Mouse (Mus musculus): ENCODE measurements around the gene Lpp. TPM values are rescaled to one million over a fixed set of nuclear protein-coding genes. Genes with fewer than 3 reads are reported as not detected.

Lpp gene
- polyA plus RNA-seq, 1 experiment, result 18.7 TPM

- TF ChIP-seq POLR2A (IDR thresholded peaks at IDR 0.05; ENCODE audit: borderline replicate concordance, extremely low read depth, low read depth, low read length) (no peak), CTCF (IDR thresholded peaks at IDR 0.05; ENCODE audit: insufficient read depth, low read length) (no peak)
- H3K4me3 ChIP-seq (replicated peaks; ENCODE audit: extremely low read depth, low read depth, low read length), result no peak overlapping the region
- H3K4me1 ChIP-seq (ENCODE audit: control insufficient read depth, insufficient read depth, low read length), result peaks cover 3% of the 10 kb centered on the region
- DNase-seq, result no peak
- WGBS, result 68% methylated on average over 7 of the region's 7 CpGs
Observed at GRCm38 (mm10) chr16:24886943-24887342, 493.6 kb downstream of the Lpp start.

GRCm38 (mm10) chr16:24891453-24891852, 498.1 kb downstream of the Lpp start:
- no peak for TF ChIP-seq CTCF (IDR thresholded peaks at IDR 0.05; ENCODE audit: insufficient read depth, low read length)
- no peak for TF ChIP-seq POLR2A (IDR thresholded peaks at IDR 0.05; ENCODE audit: borderline replicate concordance, extremely low read depth, low read depth, low read length)
- WGBS, result 33% methylated on average over 6 of the region's 6 CpGs

GRCm38 (mm10) chr16:24895160-24895559, 501.9 kb downstream of the Lpp start:
- no peak for DNase-seq
- 76% methylated on average over 5 of the region's 5 CpGs for WGBS
- Histone ChIP-seq H3K4me1 (ENCODE audit: control insufficient read depth, insufficient read depth, low read length) (peaks cover 9% of the 10 kb centered on the region), H3K4me3 (replicated peaks; ENCODE audit: extremely low read depth, low read depth, low read length) (no peak overlapping the region)
- TF ChIP-seq CTCF (IDR thresholded peaks at IDR 0.05; ENCODE audit: insufficient read depth, low read length) (no peak), POLR2A (IDR thresholded peaks at IDR 0.05; ENCODE audit: borderline replicate concordance, extremely low read depth, low read depth, low read length) (no peak)

More at GRCm38 (mm10) chr16:24891453-24891852, 498.1 kb downstream of the Lpp start:
- H3K4me1 ChIP-seq (ENCODE audit: control insufficient read depth, insufficient read depth, low read length), result peaks cover 3% of the 10 kb centered on the region
- peak; percentile 45 for DNase-seq
- no peak overlapping the region for H3K4me3 ChIP-seq (replicated peaks; ENCODE audit: extremely low read depth, low read depth, low read length)

- H3K4me3 ChIP-seq (replicated peaks; ENCODE audit: extremely low read depth, low read depth, low read length), result no peak overlapping the region
- DNase-seq, result no peak
- TF ChIP-seq POLR2A (IDR thresholded peaks at IDR 0.05; ENCODE audit: borderline replicate concordance, extremely low read depth, low read depth, low read length) (no peak), CTCF (IDR thresholded peaks at IDR 0.05; ENCODE audit: insufficient read depth, low read length) (no peak)
- peaks cover 14% of the 10 kb centered on the region for H3K4me1 ChIP-seq (ENCODE audit: control insufficient read depth, insufficient read depth, low read length)
- WGBS, result 11% methylated on average over 3 of the region's 3 CpGs
Observed at GRCm38 (mm10) chr16:24897641-24898040, 504.3 kb downstream of the Lpp start.

- TF ChIP-seq CTCF (IDR thresholded peaks at IDR 0.05; ENCODE audit: insufficient read depth, low read length), result no peak
- no peak for TF ChIP-seq POLR2A (IDR thresholded peaks at IDR 0.05; ENCODE audit: borderline replicate concordance, extremely low read depth, low read depth, low read length)
- Histone ChIP-seq H3K4me1 (ENCODE audit: control insufficient read depth, insufficient read depth, low read length) (peaks cover 14% of the 10 kb centered on the region), H3K4me3 (replicated peaks; ENCODE audit: extremely low read depth, low read depth, low read length) (no peak overlapping the region)
- no peak for DNase-seq
- 38% methylated on average over 2 of the region's 2 CpGs for WGBS
Observed at GRCm38 (mm10) chr16:24900241-24900796, 507.0 kb downstream of the Lpp start.

- 72% methylated on average over 6 of the region's 6 CpGs for WGBS
- DNase-seq, result no peak
- Histone ChIP-seq H3K4me3 (replicated peaks; ENCODE audit: extremely low read depth, low read depth, low read length) (no peak overlapping the region), H3K4me1 (ENCODE audit: control insufficient read depth, insufficient read depth, low read length) (peaks cover 14% of the 10 kb centered on the region)
- no peak for TF ChIP-seq CTCF (IDR thresholded peaks at IDR 0.05; ENCODE audit: insufficient read depth, low read length)
- TF ChIP-seq POLR2A (IDR thresholded peaks at IDR 0.05; ENCODE audit: borderline replicate concordance, extremely low read depth, low read depth, low read length), result no peak
Observed at GRCm38 (mm10) chr16:24901139-24901859, 508.0 kb downstream of the Lpp start.

GRCm38 (mm10) chr16:24902111-24902510, 508.8 kb downstream of the Lpp start:
- peaks cover 14% of the 10 kb centered on the region for H3K4me1 ChIP-seq (ENCODE audit: control insufficient read depth, insufficient read depth, low read length)
- no peak for TF ChIP-seq POLR2A (IDR thresholded peaks at IDR 0.05; ENCODE audit: borderline replicate concordance, extremely low read depth, low read depth, low read length)
- TF ChIP-seq CTCF (IDR thresholded peaks at IDR 0.05; ENCODE audit: insufficient read depth, low read length), result no peak
- 33% methylated on average over 1 of the region's 1 CpGs for WGBS
- no peak overlapping the region for H3K4me3 ChIP-seq (replicated peaks; ENCODE audit: extremely low read depth, low read depth, low read length)
- DNase-seq, result no peak

GRCm38 (mm10) chr16:24908926-24909325, 515.6 kb downstream of the Lpp start:
- Histone ChIP-seq H3K4me3 (replicated peaks; ENCODE audit: extremely low read depth, low read depth, low read length) (no peak overlapping the region), H3K4me1 (ENCODE audit: control insufficient read depth, insufficient read depth, low read length) (peaks cover 6% of the 10 kb centered on the region)
- TF ChIP-seq POLR2A (IDR thresholded peaks at IDR 0.05; ENCODE audit: borderline replicate concordance, extremely low read depth, low read depth, low read length) (no peak), CTCF (IDR thresholded peaks at IDR 0.05; ENCODE audit: insufficient read depth, low read length) (no peak)
- WGBS, result 66% methylated on average over 1 of the region's 1 CpGs
- DNase-seq, result no peak

GRCm38 (mm10) chr16:24910321-24910720, 517.0 kb downstream of the Lpp start:
- DNase-seq, result no peak
- TF ChIP-seq POLR2A (IDR thresholded peaks at IDR 0.05; ENCODE audit: borderline replicate concordance, extremely low read depth, low read depth, low read length), result no peak
- TF ChIP-seq CTCF (IDR thresholded peaks at IDR 0.05; ENCODE audit: insufficient read depth, low read length), result no peak
- 52% methylated on average over 6 of the region's 6 CpGs for WGBS

DNA sequence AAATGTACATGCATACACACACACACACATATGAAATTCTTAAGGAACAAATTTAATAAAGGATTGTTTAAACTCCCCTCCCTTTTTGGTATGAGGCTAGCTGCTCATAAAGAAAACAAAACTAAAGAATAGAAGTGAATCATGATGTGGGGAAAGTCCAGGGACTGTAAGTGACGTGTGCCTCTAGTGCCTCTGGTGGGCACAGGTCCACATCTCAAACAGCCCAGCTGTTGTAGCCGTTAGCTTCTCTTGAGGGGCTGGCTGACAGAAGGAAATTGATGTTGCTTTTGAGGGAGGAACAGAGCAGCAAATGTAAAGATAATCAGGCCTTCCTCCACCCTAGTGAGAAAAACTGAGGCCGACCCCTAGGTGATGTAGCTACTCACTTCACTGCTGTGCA, 517.5 kb downstream of the Lpp start:
- no peak for TF ChIP-seq POLR2A (IDR thresholded peaks at IDR 0.05; ENCODE audit: borderline replicate concordance, extremely low read depth, low read depth, low read length)
- no peak overlapping the region for H3K4me3 ChIP-seq (replicated peaks; ENCODE audit: extremely low read depth, low read depth, low read length)
- H3K4me1 ChIP-seq (ENCODE audit: control insufficient read depth, insufficient read depth, low read length), result peaks cover 6% of the 10 kb centered on the region
- no peak for DNase-seq
- WGBS, result 44% methylated on average over 3 of the region's 3 CpGs

More at GRCm38 (mm10) chr16:24910321-24910720, 517.0 kb downstream of the Lpp start:
- no peak overlapping the region for H3K4me3 ChIP-seq (replicated peaks; ENCODE audit: extremely low read depth, low read depth, low read length)
- H3K4me1 ChIP-seq (ENCODE audit: control insufficient read depth, insufficient read depth, low read length), result peaks cover 6% of the 10 kb centered on the region

Measured in lung, adult 2 months (tissue).